Mouse (Mus musculus): ENCODE results near the gene Ttll11. TPM values are rescaled to one million over a fixed set of nuclear protein-coding genes. Genes with fewer than 3 reads are reported as not detected.

Gene Ttll11
- polyA plus RNA-seq, 1 experiment from 2014 or later, result 1.4 TPM

DNA sequence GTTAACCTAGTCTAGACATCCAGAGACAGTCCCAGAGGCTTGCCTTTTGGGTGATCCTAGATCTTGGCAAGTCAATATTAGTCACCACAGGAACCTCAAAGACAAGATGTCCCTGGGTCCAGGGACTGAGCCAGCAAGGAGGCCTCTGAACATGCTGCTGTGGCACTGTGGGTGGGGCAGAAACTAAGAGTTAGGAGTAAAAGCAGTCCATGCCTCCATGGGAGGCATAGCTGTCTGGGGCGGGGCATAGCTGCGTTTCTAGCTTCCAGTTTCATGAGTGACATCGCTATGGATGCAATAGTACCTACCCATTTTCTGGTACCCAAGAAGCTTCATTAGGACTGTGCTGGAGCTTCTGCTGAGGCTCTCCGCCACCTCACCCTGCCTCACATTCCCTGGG, 99.8 kb downstream of the Ttll11 start:
- 62% methylated on average over 4 of the region's 4 CpGs for WGBS
- ATAC-seq (ENCODE audit: insufficient number of reproducible peaks, low FRiP score, low TSS enrichment, low read depth), result no peak

GRCm38 (mm10) chr2:35878506-35878905, 101.2 kb downstream of the Ttll11 start:
- H3K27me3 ChIP-seq, result 0 out of 2 replicates have a peak, but pooled peaks cover 8% of the 10 kb centered on the region
- peaks cover 26% of the 10 kb centered on the region for H3K4me1 ChIP-seq
- no peaks in the 10 kb centered on the region for H3K36me3 ChIP-seq
- no peak overlapping the region for H3K27ac ChIP-seq (replicated peaks)
- 93% methylated on average over 3 of the region's 3 CpGs for WGBS
- no peak for ATAC-seq (ENCODE audit: insufficient number of reproducible peaks, low FRiP score, low TSS enrichment, low read depth)
- no peak overlapping the region for H3K4me2 ChIP-seq (replicated peaks)
- H3K9ac ChIP-seq, result no peak overlapping the region
- H3K4me3 ChIP-seq (replicated peaks), result no peak overlapping the region
- H3K9me3 ChIP-seq (replicated peaks), result no peaks in the 10 kb centered on the region

More for the DNA sequence above, 99.8 kb downstream of the Ttll11 start:
- Histone ChIP-seq H3K4me3 (replicated peaks) (no peak overlapping the region), H3K36me3 (no peaks in the 10 kb centered on the region), H3K9ac (no peak overlapping the region), H3K4me1 (peaks cover 32% of the 10 kb centered on the region), H3K27ac (replicated peaks) (no peak overlapping the region), H3K9me3 (replicated peaks) (no peaks in the 10 kb centered on the region), H3K4me2 (replicated peaks) (no peak overlapping the region), H3K27me3 (0 out of 2 replicates have a peak, but pooled peaks cover 8% of the 10 kb centered on the region)

DNA sequence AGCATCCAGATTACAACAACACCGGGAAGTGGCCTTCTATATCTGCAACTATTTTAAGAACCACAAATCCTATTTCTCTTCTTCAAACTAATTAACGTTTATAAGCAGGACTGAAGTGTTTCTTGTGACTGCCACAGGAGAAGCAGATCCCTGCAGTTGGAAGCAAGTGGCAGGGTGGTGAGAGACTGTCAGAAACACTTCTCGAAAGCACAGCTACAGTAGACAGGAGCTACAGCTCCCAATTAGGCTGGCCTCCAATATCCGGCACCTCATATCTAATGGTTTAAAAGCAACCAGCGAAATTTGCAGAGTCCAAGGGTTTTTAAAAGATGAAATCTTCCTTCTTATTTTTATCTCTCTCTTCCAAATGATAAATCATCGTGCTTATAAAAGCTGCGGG, 104.1 kb downstream of the Ttll11 start:
- Histone ChIP-seq H3K36me3 (no peaks in the 10 kb centered on the region), H3K4me3 (replicated peaks) (no peak overlapping the region), H3K4me2 (replicated peaks) (no peak overlapping the region), H3K9ac (no peak overlapping the region), H3K4me1 (peaks cover 9% of the 10 kb centered on the region; the same call in 1 of the 2 replicates), H3K9me3 (replicated peaks) (no peaks in the 10 kb centered on the region), H3K27ac (replicated peaks) (no peak overlapping the region), H3K27me3 (0 out of 2 replicates have a peak, but pooled peaks cover 5% of the 10 kb centered on the region)
- 88% methylated on average over 7 of the region's 7 CpGs for WGBS
- no peak for ATAC-seq (ENCODE audit: insufficient number of reproducible peaks, low FRiP score, low TSS enrichment, low read depth)

DNA sequence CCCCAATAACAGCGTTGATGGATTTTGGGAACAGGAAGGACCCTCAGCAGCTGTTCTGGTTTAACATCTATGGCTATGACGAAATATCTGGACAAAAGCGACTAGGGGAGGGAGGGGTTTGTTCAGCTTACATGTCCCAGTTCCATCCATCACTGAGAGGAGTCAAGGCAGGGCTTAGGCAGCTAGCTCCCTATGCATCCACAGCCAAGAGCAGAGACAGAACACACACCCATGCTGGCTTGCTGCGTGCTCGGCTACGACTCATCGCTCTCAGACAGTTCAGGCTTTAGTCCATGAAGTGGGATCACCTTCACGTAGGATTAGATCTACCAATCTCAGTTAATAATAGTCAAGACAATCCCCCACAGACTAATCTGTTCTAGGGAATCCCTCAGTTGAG, 105.3 kb downstream of the Ttll11 start:
- ATAC-seq (ENCODE audit: insufficient number of reproducible peaks, low FRiP score, low TSS enrichment, low read depth), result no peak

DNA sequence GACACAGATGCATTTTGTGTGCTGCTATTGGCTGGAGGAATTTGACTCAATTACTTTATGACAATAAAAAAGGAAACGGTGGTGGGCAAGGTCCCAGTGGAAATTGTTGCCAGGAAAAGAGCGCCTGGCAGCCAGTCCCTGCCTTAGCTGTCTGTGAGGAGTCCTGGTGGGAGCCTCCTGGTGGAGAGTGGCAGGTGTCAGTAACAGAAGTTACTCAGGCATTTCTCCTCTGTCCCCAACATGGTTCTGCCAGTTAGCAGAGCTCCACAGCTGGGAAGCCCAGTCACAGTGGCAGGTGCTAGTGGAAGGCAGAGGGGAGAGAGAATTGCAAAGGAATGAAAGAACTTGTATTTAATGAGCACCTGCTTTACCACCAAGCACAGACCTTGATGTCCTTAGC, 110.5 kb downstream of the Ttll11 start:
- H3K4me2 ChIP-seq (replicated peaks), result no peak overlapping the region
- H3K9ac ChIP-seq, result no peak overlapping the region
- H3K9me3 ChIP-seq (replicated peaks), result no peaks in the 10 kb centered on the region
- no peaks in the 10 kb centered on the region for H3K36me3 ChIP-seq
- no peaks in the 10 kb centered on the region for H3K4me1 ChIP-seq
- H3K27me3 ChIP-seq, result no peaks in the 10 kb centered on the region
- no peak overlapping the region for H3K27ac ChIP-seq (replicated peaks)
- ATAC-seq (ENCODE audit: insufficient number of reproducible peaks, low FRiP score, low TSS enrichment, low read depth), result no peak
- H3K4me3 ChIP-seq (replicated peaks), result no peak overlapping the region
- WGBS, result 39% methylated on average over 2 of the region's 2 CpGs

More for the DNA sequence above, 105.3 kb downstream of the Ttll11 start:
- Histone ChIP-seq H3K4me3 (replicated peaks) (no peak overlapping the region), H3K36me3 (no peaks in the 10 kb centered on the region), H3K27me3 (no peaks in the 10 kb centered on the region), H3K4me2 (replicated peaks) (no peak overlapping the region), H3K4me1 (no peaks in the 10 kb centered on the region), H3K9me3 (replicated peaks) (no peaks in the 10 kb centered on the region), H3K9ac (no peak overlapping the region), H3K27ac (replicated peaks) (no peak overlapping the region)
- WGBS, result 79% methylated on average over 8 of the region's 8 CpGs

DNA sequence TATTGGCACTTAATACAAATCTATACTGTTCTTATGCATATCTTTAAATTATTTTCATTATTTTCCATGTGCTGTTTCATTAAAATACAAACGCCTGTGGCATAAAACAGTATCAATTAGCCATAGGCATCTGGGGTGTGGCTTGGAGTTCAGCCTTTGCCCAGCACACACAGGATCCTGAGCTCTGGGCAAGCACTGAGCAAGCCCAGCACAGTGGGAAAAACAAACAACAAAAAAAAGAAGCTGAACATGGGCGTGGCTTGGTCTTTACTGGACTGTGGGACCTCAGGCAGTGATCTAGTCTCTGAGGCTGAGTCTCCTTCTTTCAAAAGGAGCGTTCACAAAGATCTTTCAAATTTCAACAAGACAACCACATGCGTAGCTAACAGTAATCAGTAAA, 116.4 kb downstream of the Ttll11 start:
- 0 out of 2 replicates have a peak, but pooled peaks cover 5% of the 10 kb centered on the region for H3K4me1 ChIP-seq
- no peak overlapping the region for H3K27ac ChIP-seq (replicated peaks)
- no peak overlapping the region for H3K4me3 ChIP-seq (replicated peaks)
- no peaks in the 10 kb centered on the region for H3K36me3 ChIP-seq
- no peak overlapping the region for H3K4me2 ChIP-seq (replicated peaks)
- no peak for ATAC-seq (ENCODE audit: insufficient number of reproducible peaks, low FRiP score, low TSS enrichment, low read depth)
- no peaks in the 10 kb centered on the region for H3K9me3 ChIP-seq (replicated peaks)
- 66% methylated on average over 4 of the region's 4 CpGs for WGBS
- no peaks in the 10 kb centered on the region for H3K27me3 ChIP-seq
- no peak overlapping the region for H3K9ac ChIP-seq

DNA sequence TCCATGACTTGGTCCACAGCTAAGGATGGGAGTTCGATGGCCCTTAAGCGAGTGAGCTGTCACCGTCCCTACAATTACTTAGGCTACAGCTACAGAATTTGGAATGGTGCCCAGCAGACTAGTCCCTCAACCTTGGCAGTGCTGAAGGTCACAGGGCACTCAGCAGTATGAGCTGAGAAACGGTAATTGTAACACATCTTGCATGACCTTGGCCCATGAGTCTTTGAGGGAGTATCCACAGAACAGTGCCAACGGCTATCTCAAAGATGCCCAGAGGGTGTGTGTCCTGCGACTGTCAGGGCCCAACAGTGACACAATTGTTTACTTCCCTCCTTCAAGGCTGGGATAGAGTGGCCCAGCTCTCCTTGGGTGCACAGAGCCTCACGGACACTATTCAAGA, 118.5 kb downstream of the Ttll11 start:
- Histone ChIP-seq H3K9ac (no peak overlapping the region), H3K9me3 (replicated peaks) (no peaks in the 10 kb centered on the region), H3K27me3 (no peaks in the 10 kb centered on the region), H3K27ac (replicated peaks) (no peak overlapping the region), H3K4me1 (0 out of 2 replicates have a peak, but pooled peaks cover 5% of the 10 kb centered on the region), H3K4me3 (replicated peaks) (no peak overlapping the region), H3K4me2 (replicated peaks) (no peak overlapping the region), H3K36me3 (no peaks in the 10 kb centered on the region)
- ATAC-seq (ENCODE audit: insufficient number of reproducible peaks, low FRiP score, low TSS enrichment, low read depth), result no peak
- WGBS, result 86% methylated on average over 7 of the region's 7 CpGs

- Histone ChIP-seq H3K36me3 (no peaks in the 10 kb centered on the region), H3K9ac (no peak overlapping the region), H3K4me1 (0 out of 2 replicates have a peak, but pooled peaks cover 5% of the 10 kb centered on the region), H3K27ac (replicated peaks) (no peak overlapping the region), H3K4me2 (replicated peaks) (no peak overlapping the region), H3K9me3 (replicated peaks) (no peaks in the 10 kb centered on the region), H3K4me3 (replicated peaks) (no peak overlapping the region), H3K27me3 (no peaks in the 10 kb centered on the region)
- WGBS, result 73% methylated on average over 10 of the region's 10 CpGs
- no peak for ATAC-seq (ENCODE audit: insufficient number of reproducible peaks, low FRiP score, low TSS enrichment, low read depth)
Measured at GRCm38 (mm10) chr2:35860394-35860744, 119.3 kb downstream of the Ttll11 start.

GRCm38 (mm10) chr2:35859708-35860393, 119.9 kb downstream of the Ttll11 start:
- 64% methylated on average over 7 of the region's 7 CpGs for WGBS
- no peak overlapping the region for H3K4me3 ChIP-seq (replicated peaks)
- H3K36me3 ChIP-seq, result no peaks in the 10 kb centered on the region
- 0 out of 2 replicates have a peak, but pooled peaks cover 5% of the 10 kb centered on the region for H3K4me1 ChIP-seq
- H3K27ac ChIP-seq (replicated peaks), result no peak overlapping the region
- no peak overlapping the region for H3K4me2 ChIP-seq (replicated peaks)
- no peaks in the 10 kb centered on the region for H3K9me3 ChIP-seq (replicated peaks)
- no peak for ATAC-seq (ENCODE audit: insufficient number of reproducible peaks, low FRiP score, low TSS enrichment, low read depth)
- H3K9ac ChIP-seq, result no peak overlapping the region
- H3K27me3 ChIP-seq, result no peaks in the 10 kb centered on the region

GRCm38 (mm10) chr2:35858281-35858680, 121.4 kb downstream of the Ttll11 start:
- Histone ChIP-seq H3K4me2 (replicated peaks) (no peak overlapping the region), H3K4me3 (replicated peaks) (no peak overlapping the region), H3K36me3 (no peaks in the 10 kb centered on the region), H3K4me1 (0 out of 2 replicates have a peak, but pooled peaks cover 5% of the 10 kb centered on the region), H3K9ac (no peak overlapping the region), H3K27me3 (no peaks in the 10 kb centered on the region), H3K9me3 (replicated peaks) (no peaks in the 10 kb centered on the region), H3K27ac (replicated peaks) (no peak overlapping the region)
- ATAC-seq (ENCODE audit: insufficient number of reproducible peaks, low FRiP score, low TSS enrichment, low read depth), result no peak
- WGBS, result 64% methylated on average over 6 of the region's 6 CpGs

DNA sequence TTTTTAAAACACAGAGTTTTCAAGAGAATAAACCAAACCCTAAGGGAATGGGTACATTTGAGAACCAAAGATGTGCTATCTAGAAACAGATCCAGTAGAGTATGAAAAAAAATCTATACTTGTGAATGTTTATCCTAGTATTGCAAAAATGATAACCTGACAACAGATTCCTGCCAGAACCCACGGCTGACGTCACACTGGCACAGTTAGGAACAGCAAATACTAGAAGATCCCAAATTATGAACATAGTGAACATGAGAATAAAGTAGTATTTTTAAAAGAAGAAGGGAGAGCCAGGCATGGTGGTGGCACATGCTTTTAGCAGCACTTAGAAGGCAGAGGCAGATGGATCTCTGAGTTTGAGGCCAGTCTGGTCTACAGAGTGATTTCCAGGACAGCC, 122.8 kb downstream of the Ttll11 start:
- Histone ChIP-seq H3K4me2 (replicated peaks) (no peak overlapping the region), H3K4me3 (replicated peaks) (no peak overlapping the region), H3K27ac (replicated peaks) (no peak overlapping the region), H3K27me3 (no peaks in the 10 kb centered on the region), H3K9me3 (replicated peaks) (no peaks in the 10 kb centered on the region), H3K9ac (no peak overlapping the region), H3K4me1 (peaks cover 5% of the 10 kb centered on the region; the same call in 1 of the 2 replicates), H3K36me3 (no peaks in the 10 kb centered on the region)
- no peak for ATAC-seq (ENCODE audit: insufficient number of reproducible peaks, low FRiP score, low TSS enrichment, low read depth)
- WGBS, result 76% methylated on average over 2 of the region's 2 CpGs

- ATAC-seq (ENCODE audit: insufficient number of reproducible peaks, low FRiP score, low TSS enrichment, low read depth), result no peak
- no peaks in the 10 kb centered on the region for H3K9me3 ChIP-seq (replicated peaks)
- no peak overlapping the region for H3K9ac ChIP-seq
- no peak overlapping the region for H3K27ac ChIP-seq (replicated peaks)
- no peaks in the 10 kb centered on the region for H3K27me3 ChIP-seq
- H3K4me2 ChIP-seq (replicated peaks), result no peak overlapping the region
- peaks cover 4% of the 10 kb centered on the region; the same call in 1 of the 2 replicates for H3K4me1 ChIP-seq
- H3K36me3 ChIP-seq, result no peaks in the 10 kb centered on the region
- 42% methylated on average over 5 of the region's 5 CpGs for WGBS
- H3K4me3 ChIP-seq (replicated peaks), result no peak overlapping the region
Measured at GRCm38 (mm10) chr2:35854877-35855276, 124.8 kb downstream of the Ttll11 start.

Data from embryonic facial prominence, embryonic 15.5 days (tissue).